In the genomic region with DNA sequence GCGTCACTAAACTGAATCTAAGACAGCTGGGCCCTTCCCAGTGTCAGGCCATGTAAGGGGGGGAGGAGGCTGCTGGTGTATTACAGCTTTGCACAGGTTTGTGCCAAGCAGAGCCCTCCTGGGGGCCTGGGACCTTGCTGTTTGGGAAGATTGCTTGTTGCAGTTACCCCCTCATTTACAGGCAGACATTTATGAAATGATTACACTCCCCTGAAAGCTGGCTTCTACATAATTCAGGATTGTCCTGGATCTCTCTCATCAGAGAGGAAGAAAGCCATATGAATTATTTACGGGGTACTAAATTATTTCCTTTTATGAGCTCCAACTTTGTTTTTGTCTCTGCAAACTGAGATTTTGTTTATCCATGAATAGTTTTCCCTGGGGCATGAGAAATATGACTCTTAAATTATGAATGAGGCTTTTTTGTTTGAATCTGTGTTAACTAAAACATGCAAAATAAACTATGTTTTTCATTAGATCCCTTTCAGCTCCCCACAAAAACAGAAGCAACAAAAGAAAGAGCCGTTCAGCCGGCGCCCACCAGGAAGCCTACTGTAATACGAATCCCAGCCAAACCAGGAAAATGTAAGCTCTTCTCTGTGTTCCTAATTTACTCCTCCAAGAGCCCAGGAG, we compare ENCODE assay signal across 11 mouse cellular contexts. TPM values are rescaled to one million over a fixed set of nuclear protein-coding genes. Genes with fewer than 3 reads are reported as not detected.
DNase-seq lines count a peak whose midpoint lies in the region; ATAC-seq lines count a peak whose summit lies in the region.
"Had no signal": no experiment of that assay in that cellular context is flagged by ENCODE, and none has a peak within 500 bp of the region (broad histone marks: within the 10 kb centered on the region; RNA-seq: fewer than 3 reads in every experiment).

No protein-coding gene starts in this region.

- no peak overlapping the region for H3K9ac ChIP-seq in midbrain, embryonic 12.5 days (replicated peaks)
- H3K9ac ChIP-seq in forebrain, embryonic 11.5 days (ENCODE audit: low read length) = no peak overlapping the region
- no peak overlapping the region for H3K9ac ChIP-seq in hindbrain, embryonic 16.5 days (ENCODE audit: low read depth, low read length)
- H3K9ac ChIP-seq in neural tube, embryonic 13.5 days = peak overlapping the region; percentile 41; the same call in 1 of the 2 replicates

- no peak overlapping the region for H3K4me2 ChIP-seq in midbrain, embryonic 12.5 days (replicated peaks)
- H3K4me2 ChIP-seq in forebrain, embryonic 11.5 days (ENCODE audit: low read depth, low read length, severe bottlenecking) = no peak overlapping the region
- no peak overlapping the region for H3K4me2 ChIP-seq in hindbrain, embryonic 16.5 days (ENCODE audit: low read length)
- H3K4me2 ChIP-seq in neural tube, embryonic 13.5 days = peak overlapping the region; percentile 13; the same call in 1 of the 2 replicates

- H3K27me3 ChIP-seq in midbrain, embryonic 12.5 days = no peaks in the 10 kb centered on the region
- no peaks in the 10 kb centered on the region for H3K27me3 ChIP-seq in midbrain, embryonic 10.5 days (ENCODE audit: low read depth, poor library complexity, severe bottlenecking)
- H3K27me3 ChIP-seq in forebrain, embryonic 11.5 days (ENCODE audit: control insufficient read depth, insufficient read depth, low read length) = no peaks in the 10 kb centered on the region
- H3K27me3 ChIP-seq in hindbrain, embryonic 16.5 days (replicated peaks; ENCODE audit: control insufficient read depth, insufficient read depth, low read length) = no peaks in the 10 kb centered on the region
- H3K27me3 ChIP-seq in neural tube, embryonic 13.5 days = no peaks in the 10 kb centered on the region

- peak; percentile 54; the same call in 1 of the 2 replicates for ATAC-seq in midbrain, embryonic 12.5 days (ENCODE audit: low FRiP score, low read depth)
- no peak for ATAC-seq in forebrain, embryonic 11.5 days (replicated peaks; ENCODE audit: low FRiP score)
- ATAC-seq in hindbrain, embryonic 16.5 days = peak; percentile 85
- peak; percentile 87 for ATAC-seq in neural tube, embryonic 13.5 days (ENCODE audit: low read depth)

- peaks cover 7% of the 10 kb centered on the region for H3K4me1 ChIP-seq in midbrain, embryonic 12.5 days
- H3K4me1 ChIP-seq in midbrain, embryonic 10.5 days = no peaks in the 10 kb centered on the region; the same call in 1 of the 2 replicates
- H3K4me1 ChIP-seq in forebrain, embryonic 11.5 days (replicated peaks; ENCODE audit: control insufficient read depth, insufficient read depth, low read length) = no peaks in the 10 kb centered on the region; the same call in 1 of the 2 replicates
- H3K4me1 ChIP-seq in hindbrain, embryonic 16.5 days (ENCODE audit: control insufficient read depth, insufficient read depth, low read depth, low read length) = peaks cover 9% of the 10 kb centered on the region
- H3K4me1 ChIP-seq in neural tube, embryonic 13.5 days (replicated peaks) = peaks cover 28% of the 10 kb centered on the region

- 42% methylated on average over 6 of the region's 6 CpGs for WGBS in midbrain, embryonic 12.5 days
- WGBS in midbrain, embryonic 10.5 days = 61% methylated on average over 6 of the region's 6 CpGs
- 45% methylated on average over 6 of the region's 6 CpGs for WGBS in forebrain, embryonic 11.5 days
- 21% methylated on average over 6 of the region's 6 CpGs for WGBS in hindbrain, embryonic 16.5 days
- 23% methylated on average over 6 of the region's 6 CpGs for WGBS in neural tube, embryonic 13.5 days

- H3K36me3 ChIP-seq in midbrain, embryonic 12.5 days = no peaks in the 10 kb centered on the region
- no peaks in the 10 kb centered on the region for H3K36me3 ChIP-seq in midbrain, embryonic 10.5 days
- H3K36me3 ChIP-seq in forebrain, embryonic 11.5 days (ENCODE audit: control insufficient read depth, insufficient read depth, low read length) = no peaks in the 10 kb centered on the region
- no peaks in the 10 kb centered on the region for H3K36me3 ChIP-seq in hindbrain, embryonic 16.5 days (ENCODE audit: control insufficient read depth, insufficient read depth, low read length)
- H3K36me3 ChIP-seq in neural tube, embryonic 13.5 days = no peaks in the 10 kb centered on the region

- peak overlapping the region; percentile 54 for H3K27ac ChIP-seq in midbrain, embryonic 12.5 days (replicated peaks)
- no peak overlapping the region for H3K27ac ChIP-seq in midbrain, embryonic 10.5 days (replicated peaks)
- H3K27ac ChIP-seq in forebrain, embryonic 11.5 days (ENCODE audit: low read depth, low read length) = peak overlapping the region; percentile 1; the same call in 1 of the 2 replicates
- H3K27ac ChIP-seq in hindbrain, embryonic 16.5 days (ENCODE audit: low read depth, low read length) = peak overlapping the region; percentile 61; the same call in 1 of the 2 replicates
- H3K27ac ChIP-seq in neural tube, embryonic 13.5 days (replicated peaks) = peak overlapping the region; percentile 85

- H3K4me3 ChIP-seq in midbrain, embryonic 12.5 days = no peak overlapping the region
- no peak overlapping the region for H3K4me3 ChIP-seq in midbrain, embryonic 10.5 days
- no peak overlapping the region for H3K4me3 ChIP-seq in forebrain, embryonic 11.5 days (ENCODE audit: low read depth, low read length)
- no peak overlapping the region for H3K4me3 ChIP-seq in hindbrain, embryonic 16.5 days (ENCODE audit: low read length)
- H3K4me3 ChIP-seq in neural tube, embryonic 13.5 days = no peak overlapping the region

- no peaks in the 10 kb centered on the region for H3K9me3 ChIP-seq in midbrain, embryonic 12.5 days
- no peaks in the 10 kb centered on the region for H3K9me3 ChIP-seq in midbrain, embryonic 10.5 days (replicated peaks)
- no peaks in the 10 kb centered on the region for H3K9me3 ChIP-seq in forebrain, embryonic 11.5 days (ENCODE audit: control insufficient read depth, low read length)
- no peaks in the 10 kb centered on the region for H3K9me3 ChIP-seq in hindbrain, embryonic 16.5 days (ENCODE audit: control insufficient read depth, low read length)
- no peaks in the 10 kb centered on the region for H3K9me3 ChIP-seq in neural tube, embryonic 13.5 days

- no peak for DNase-seq in midbrain, embryonic 10.5 days (ENCODE audit: low spot score)
- no peak for DNase-seq in forebrain, embryonic 11.5 days (ENCODE audit: low spot score)
- no peak for DNase-seq in gastrocnemius, postnatal 10 days
- no peak for DNase-seq in yolk sac, embryonic 10.5 days (ENCODE audit: low spot score)
- no peak for DNase-seq in spleen, postnatal 14 days (ENCODE audit: low spot score in 2 of 2)
- DNase-seq: kidney, postnatal 14 days; liver; lung, postnatal 10 days had no signal

RNA-seq across cellular contexts. Expression of a gene that starts 49.2 kb away (rescaled TPM):
- polyA plus RNA-seq in midbrain, embryonic 12.5 days (2016; fragmentation: Nextera tagmentation; extraction: Ambion mirVana) = 812 and 830 TPM in 2 replicates
- 943 and 1,130 TPM in 2 replicates for polyA plus RNA-seq in midbrain, embryonic 10.5 days (2016; fragmentation: Nextera tagmentation; extraction: Ambion mirVana)
- polyA plus RNA-seq in forebrain, embryonic 11.5 days (2014; fragmentation: Nextera tagmentation; extraction: Ambion mirVana) = 981 and 1,071 TPM in 2 replicates
- 502 and 513 TPM in 2 replicates for polyA plus RNA-seq in hindbrain, embryonic 16.5 days (2015; fragmentation: Nextera tagmentation; extraction: Ambion mirVana)
- 746 and 778 TPM in 2 replicates for polyA plus RNA-seq in neural tube, embryonic 13.5 days (2015; fragmentation: Nextera tagmentation; extraction: Ambion mirVana)
- total RNA-seq in gastrocnemius, postnatal 10 days (2021) = 100 to 1,000 TPM; 713 to 722 TPM
